Mouse (Mus musculus) embryonic facial prominence, embryonic 11.5 days (tissue): ENCODE measurements around the gene Cpxm1. TPM values are rescaled to one million over a fixed set of nuclear protein-coding genes. Genes with fewer than 3 reads are reported as not detected.

ENCODE experiments used
- ATAC-seq: fragments of 200-750 bp; cut with Nextera tagmentation; replicated peaks from 2 replicates; pipeline ENCODE4 v1.8.0; 2017; ENCODE audit warnings: low read depth; ENCODE audit not compliant: insufficient number of reproducible peaks, low FRiP score, low TSS enrichment
- DNase-seq: peaks from one replicate; pipeline ENCODE4 v3.0.0-alpha.2; 2015; ENCODE audit warnings: low spot score
- H3K27ac ChIP-seq: fragments of 300-500 bp; sonication (generic); replicated peaks from 2 replicates; pipeline ENCODE4 v1.5.1; 2014; ENCODE audit warnings: mild to moderate bottlenecking, low read depth, low read length, control low read depth
- H3K27me3 ChIP-seq: fragments of 300-500 bp; sonication (generic); 2 replicates; pipeline ENCODE4 v1.6.1; 2014; ENCODE audit warnings: mild to moderate bottlenecking, low read length, moderate library complexity, mixed read lengths; ENCODE audit not compliant: control insufficient read depth, insufficient read depth
- H3K36me3 ChIP-seq: fragments of 300-500 bp; sonication (generic); replicated peaks from 2 replicates; pipeline ENCODE4 v1.6.1; 2014; ENCODE audit warnings: low read depth, mild to moderate bottlenecking, low read length, moderate library complexity, mixed read lengths; ENCODE audit not compliant: control insufficient read depth, insufficient read depth
- H3K4me1 ChIP-seq: fragments of 300-500 bp; sonication (generic); 2 replicates; pipeline ENCODE4 v1.6.1; 2014; ENCODE audit warnings: low read length, mixed read lengths; ENCODE audit not compliant: control insufficient read depth, insufficient read depth
- H3K4me2 ChIP-seq: fragments of 300-500 bp; sonication (generic); 2 replicates; pipeline ENCODE4 v1.6.1; 2014; ENCODE audit warnings: low read depth, mild to moderate bottlenecking, control low read depth, low read length, moderate library complexity
- H3K4me3 ChIP-seq: fragments of 300-500 bp; sonication (generic); 2 replicates; pipeline ENCODE4 v1.5.1; 2014; ENCODE audit warnings: low read depth, low read length, control low read depth
- H3K9ac ChIP-seq: fragments of 300-500 bp; sonication (generic); replicated peaks from 2 replicates; pipeline ENCODE4 v1.6.1; 2014; ENCODE audit warnings: mild to moderate bottlenecking, control low read depth, low read length
- H3K9me3 ChIP-seq: fragments of 300-500 bp; sonication (generic); replicated peaks from 2 replicates; pipeline ENCODE4 v1.6.1; 2016; ENCODE audit warnings: mild to moderate bottlenecking, low read length, inconsistent platforms, mixed read lengths; ENCODE audit not compliant: control insufficient read depth
- WGBS: fragments of 180-500 bp; shearing (Covaris S2); extraction: QIAGEN DNeasy Blood & Tissue Kit; methylation state at CpG from one replicate; pipeline ENCODE4 v1.1.7; 2014; 5-methylcytosine and 5-hydroxymethylcytosine counted together
- polyA plus RNA-seq: library from polyadenylated mRNA; unstranded; fragments of >200 nt; fragmentation: Nextera tagmentation; extraction: Ambion mirVana; gene quantifications from 2 replicates; pipeline ENCODE4 v1.2.1, GENCODE M21; 2014

Cpxm1 gene
- polyA plus RNA-seq, 1 experiment from 2014 or later, result 53.0 TPM

DNA sequence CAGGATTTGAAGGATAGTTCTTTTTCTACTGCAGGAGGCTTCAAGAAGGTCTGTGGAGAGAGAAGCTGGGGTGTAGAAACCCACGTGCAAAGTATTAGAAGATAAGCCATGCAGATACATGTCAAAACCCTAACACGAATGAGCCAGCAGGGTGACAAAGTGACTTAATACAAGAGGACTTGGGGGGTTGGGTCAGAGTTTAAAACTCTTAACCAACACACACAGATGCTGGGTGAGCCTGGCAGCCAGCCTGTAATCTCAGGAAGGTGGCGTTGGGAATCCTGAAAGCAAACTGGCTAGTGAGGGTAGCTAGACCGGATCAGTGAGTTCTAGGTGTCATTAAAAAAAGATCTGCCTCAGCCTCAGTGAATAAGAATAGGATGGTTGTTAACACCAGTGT, 30.0 kb downstream of the Cpxm1 start:
- ATAC-seq (no peak), DNase-seq (no peak)
- Histone ChIP-seq H3K9ac (no peak overlapping the region), H3K4me1 (no peaks in the 10 kb centered on the region), H3K27ac (no peak overlapping the region), H3K27me3 (peaks cover 22% of the 10 kb centered on the region), H3K9me3 (no peaks in the 10 kb centered on the region), H3K4me2 (no peak overlapping the region), H3K4me3 (no peak overlapping the region), H3K36me3 (no peaks in the 10 kb centered on the region)
- 66% methylated on average over 4 of the region's 4 CpGs for WGBS

DNA sequence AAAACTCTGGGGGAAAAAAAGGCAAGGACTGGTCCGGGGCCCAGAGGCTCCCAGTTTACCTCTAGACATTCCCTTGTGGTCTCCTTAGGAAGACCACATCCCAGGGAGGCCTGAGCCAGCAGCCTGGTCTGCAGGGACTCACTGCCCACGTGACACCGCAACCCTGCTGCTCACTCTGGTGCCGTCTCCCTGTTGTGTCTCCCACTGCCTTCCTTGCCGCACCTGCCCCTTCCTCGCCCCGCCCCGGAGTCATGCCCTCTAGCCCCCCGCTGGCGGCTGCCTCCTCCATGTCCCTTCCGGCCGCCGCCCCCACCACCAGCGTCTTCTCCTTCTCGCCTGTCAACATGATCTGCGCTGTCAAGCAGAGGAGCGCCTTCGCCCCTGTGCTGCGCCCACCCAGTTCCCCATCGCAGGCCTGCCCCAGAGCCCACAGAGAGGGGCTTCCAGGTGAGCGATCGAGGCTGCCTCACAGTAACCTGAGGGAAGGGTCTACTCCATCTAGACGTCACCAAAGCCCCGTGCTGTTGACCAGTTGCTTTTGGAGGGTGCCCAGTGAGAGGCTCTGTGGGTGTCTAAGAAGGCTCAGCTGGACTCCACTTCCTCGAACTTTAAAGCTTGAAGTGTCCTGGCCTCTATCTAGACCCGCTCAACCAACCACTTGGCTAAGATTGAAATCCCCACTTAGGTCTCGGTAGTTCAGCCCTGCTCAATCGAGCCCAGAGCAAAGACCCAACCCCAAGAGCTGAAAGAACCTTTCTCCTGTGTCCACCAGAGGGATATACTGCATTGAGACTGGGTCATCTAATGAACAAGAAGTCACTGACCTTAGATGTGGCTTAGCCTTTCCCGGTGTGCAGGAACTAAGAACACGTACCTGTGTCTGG, 31.9 kb downstream of the Cpxm1 start:
- peak overlapping the region; percentile 32; the same call in 1 of the 2 replicates for H3K9ac ChIP-seq
- H3K9me3 ChIP-seq, result no peaks in the 10 kb centered on the region
- no peaks in the 10 kb centered on the region for H3K36me3 ChIP-seq
- H3K4me2 ChIP-seq, result peak overlapping the region; percentile 57
- 5% methylated on average over 30 of the region's 30 CpGs for WGBS
- ATAC-seq (no peak), DNase-seq (peak; percentile 46)
- peaks cover 39% of the 10 kb centered on the region for H3K27me3 ChIP-seq
- H3K4me3 ChIP-seq, result peak overlapping the region; percentile 29
- no peaks in the 10 kb centered on the region; the same call in 1 of the 2 replicates for H3K4me1 ChIP-seq
- H3K27ac ChIP-seq, result no peak overlapping the region

DNA sequence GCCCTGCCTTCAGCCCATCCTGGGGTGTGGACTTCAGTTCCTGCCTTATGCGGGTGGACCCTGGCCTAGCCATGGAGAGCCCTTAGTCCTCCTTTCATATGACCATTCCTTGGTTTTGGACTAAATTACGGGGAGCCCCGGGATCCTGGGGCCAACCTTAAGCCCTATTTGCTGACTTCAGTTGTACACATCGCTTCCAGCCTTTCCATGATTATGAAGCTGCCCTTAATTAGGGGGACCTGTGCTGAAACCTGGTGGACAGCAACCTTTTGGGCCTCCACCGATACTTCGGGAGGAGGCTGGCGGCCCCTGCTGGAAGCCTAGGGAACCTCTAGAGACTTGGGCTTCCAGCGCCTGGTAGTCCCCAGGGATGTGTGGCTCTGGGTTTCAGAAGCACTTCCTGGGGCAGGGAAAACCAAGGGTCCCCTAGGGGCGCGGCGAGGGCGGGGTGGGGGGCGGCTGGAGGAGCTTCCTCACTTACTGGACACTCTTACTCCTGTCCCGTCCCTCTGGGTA, 34.8 kb downstream of the Cpxm1 start:
- Histone ChIP-seq H3K9me3 (no peaks in the 10 kb centered on the region), H3K27me3 (peaks cover 55% of the 10 kb centered on the region), H3K9ac (no peak overlapping the region), H3K4me1 (no peaks in the 10 kb centered on the region; the same call in 1 of the 2 replicates), H3K27ac (no peak overlapping the region), H3K4me3 (no peak overlapping the region), H3K36me3 (no peaks in the 10 kb centered on the region), H3K4me2 (no peak overlapping the region; the same call in 1 of the 2 replicates)
- WGBS, result 2% methylated on average over 14 of the region's 14 CpGs
- DNase-seq (peak; percentile 83), ATAC-seq (no peak)

DNA sequence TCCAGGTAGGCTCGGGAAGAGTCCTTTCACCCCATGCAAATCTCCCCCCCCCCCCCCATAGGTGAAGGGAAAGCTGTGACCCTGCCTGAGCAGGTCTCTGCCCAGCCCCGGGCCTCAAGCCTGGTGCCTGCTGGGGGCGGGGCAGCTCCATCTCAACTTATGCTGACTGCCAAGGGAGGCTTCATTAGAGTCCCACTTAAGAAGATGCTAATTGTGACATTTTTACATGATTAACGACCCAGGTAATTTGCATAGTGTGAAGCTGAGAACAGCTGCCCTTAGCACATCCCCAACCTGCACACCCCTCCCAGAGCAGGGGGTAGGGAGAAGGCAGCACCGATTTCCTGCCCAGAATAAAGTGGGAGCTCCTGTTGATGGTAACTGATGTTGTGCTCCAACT, 38.5 kb downstream of the Cpxm1 start:
- Histone ChIP-seq H3K4me2 (no peak overlapping the region), H3K27me3 (peaks cover 48% of the 10 kb centered on the region), H3K9ac (no peak overlapping the region), H3K4me3 (no peak overlapping the region), H3K4me1 (no peaks in the 10 kb centered on the region; the same call in 1 of the 2 replicates), H3K36me3 (no peaks in the 10 kb centered on the region), H3K9me3 (no peaks in the 10 kb centered on the region), H3K27ac (no peak overlapping the region)
- 19% methylated on average over 5 of the region's 5 CpGs for WGBS
- ATAC-seq, result no peak
- no peak for DNase-seq

DNA sequence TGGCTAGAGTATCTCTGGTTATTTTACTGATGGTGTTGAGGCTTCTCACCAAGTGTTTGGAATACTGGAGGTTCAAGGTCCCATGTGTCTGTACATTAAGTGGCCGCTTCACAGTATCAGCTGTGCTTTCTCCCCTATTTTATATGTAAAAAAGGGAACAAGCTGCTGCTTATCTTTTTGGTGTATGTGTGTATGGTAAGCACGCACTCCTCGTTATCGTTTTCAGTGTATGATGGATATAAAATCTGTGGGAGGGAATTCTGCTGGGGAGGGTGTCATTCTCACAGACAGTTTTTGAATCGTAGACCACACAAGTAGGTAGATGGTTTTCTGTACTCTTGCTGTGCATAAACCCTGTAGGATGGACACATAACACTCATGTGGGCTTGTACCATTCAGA, 39.8 kb downstream of the Cpxm1 start:
- Histone ChIP-seq H3K36me3 (no peaks in the 10 kb centered on the region), H3K9me3 (no peaks in the 10 kb centered on the region), H3K4me2 (no peak overlapping the region), H3K27me3 (peaks cover 35% of the 10 kb centered on the region), H3K9ac (no peak overlapping the region), H3K4me3 (no peak overlapping the region), H3K4me1 (no peaks in the 10 kb centered on the region; the same call in 1 of the 2 replicates), H3K27ac (no peak overlapping the region)
- ATAC-seq (no peak), DNase-seq (no peak)
- 94% methylated on average over 5 of the region's 5 CpGs for WGBS

DNA sequence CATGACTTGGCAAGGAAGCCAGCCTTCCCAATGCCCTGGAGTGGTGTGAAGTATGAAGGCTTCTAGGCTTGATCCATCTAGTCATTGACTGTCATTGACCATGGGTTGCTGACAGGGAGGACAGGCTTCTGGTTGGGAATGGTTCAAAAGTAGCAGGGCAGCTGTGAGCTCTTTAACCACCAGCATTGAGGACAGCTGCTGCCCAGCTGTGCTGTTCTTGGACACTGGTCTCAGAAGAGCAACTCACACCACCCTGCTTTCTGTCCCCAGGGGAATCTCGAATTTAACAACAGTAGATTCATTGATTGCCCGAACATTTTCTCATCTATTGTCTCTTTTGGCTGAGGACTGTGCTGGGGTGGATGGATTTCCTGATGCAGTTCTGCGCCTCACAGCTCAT, 43.5 kb downstream of the Cpxm1 start:
- H3K4me1 ChIP-seq, result no peaks in the 10 kb centered on the region
- 57% methylated on average over 3 of the region's 3 CpGs for WGBS
- no peak overlapping the region for H3K27ac ChIP-seq
- no peak overlapping the region for H3K4me3 ChIP-seq
- no peaks in the 10 kb centered on the region for H3K36me3 ChIP-seq
- no peak overlapping the region for H3K9ac ChIP-seq
- H3K9me3 ChIP-seq, result no peaks in the 10 kb centered on the region
- no peak overlapping the region for H3K4me2 ChIP-seq
- H3K27me3 ChIP-seq, result peaks cover 4% of the 10 kb centered on the region; the same call in 1 of the 2 replicates
- DNase-seq (no peak), ATAC-seq (no peak)

DNA sequence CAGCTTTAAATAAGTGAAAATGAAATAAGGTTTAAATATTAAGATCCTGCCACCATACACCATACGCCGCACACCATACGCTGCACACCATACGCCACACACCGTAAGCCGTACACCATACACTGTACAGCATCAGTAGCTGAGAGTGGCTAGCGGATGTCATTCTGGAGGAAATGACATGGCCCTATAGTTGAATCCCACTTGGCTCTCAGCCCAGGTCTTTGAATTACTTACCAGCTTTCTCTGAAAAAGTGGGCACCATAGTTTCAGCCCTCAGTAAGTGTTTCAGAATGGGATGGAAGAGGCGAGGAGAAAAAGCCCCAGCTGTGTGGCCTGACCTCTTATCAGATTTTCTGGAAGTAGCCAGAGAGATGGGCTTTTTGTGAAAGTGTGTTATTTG, 44.0 kb downstream of the Cpxm1 start:
- no peak for DNase-seq
- no peaks in the 10 kb centered on the region for H3K4me1 ChIP-seq
- H3K4me2 ChIP-seq, result no peak overlapping the region
- H3K9me3 ChIP-seq, result no peaks in the 10 kb centered on the region
- no peak for ATAC-seq
- H3K4me3 ChIP-seq, result no peak overlapping the region
- no peak overlapping the region for H3K9ac ChIP-seq
- H3K27ac ChIP-seq, result no peak overlapping the region
- WGBS, result 91% methylated on average over 8 of the region's 8 CpGs
- no peaks in the 10 kb centered on the region; the same call in 1 of the 2 replicates for H3K27me3 ChIP-seq
- H3K36me3 ChIP-seq, result no peaks in the 10 kb centered on the region

DNA sequence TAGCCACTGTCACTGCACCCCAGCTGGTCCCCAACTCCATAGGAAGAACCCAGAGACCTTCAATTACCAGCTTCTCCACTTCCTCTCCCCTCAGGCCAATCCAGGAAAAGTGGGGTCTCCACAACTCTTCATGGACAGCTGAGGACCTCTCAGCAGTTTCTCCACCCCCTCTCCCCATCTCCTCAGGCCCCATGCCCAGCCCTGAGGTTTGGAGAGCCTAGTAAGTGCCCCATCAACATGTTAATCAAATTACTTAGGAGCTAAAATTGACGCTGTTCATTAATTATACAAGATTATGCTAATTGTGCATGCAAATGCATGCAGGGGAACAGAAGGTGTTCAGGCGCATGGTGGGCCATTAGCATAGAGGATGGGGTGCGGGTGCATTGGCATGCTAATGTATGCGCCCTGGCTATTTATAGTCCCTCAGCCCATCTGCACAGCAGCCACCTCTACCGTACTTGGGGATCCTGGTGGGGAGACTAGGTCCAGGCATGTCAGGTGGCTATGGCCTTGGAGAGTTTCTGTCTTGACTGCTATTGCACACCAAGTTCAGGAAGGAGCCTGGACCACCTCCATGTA, 45.5 kb downstream of the Cpxm1 start:
- H3K4me2 ChIP-seq, result no peak overlapping the region
- no peaks in the 10 kb centered on the region for H3K36me3 ChIP-seq
- ATAC-seq (no peak), DNase-seq (no peak)
- no peak overlapping the region for H3K27ac ChIP-seq
- H3K4me3 ChIP-seq, result no peak overlapping the region
- no peak overlapping the region for H3K9ac ChIP-seq
- 45% methylated on average over 5 of the region's 5 CpGs for WGBS
- H3K4me1 ChIP-seq, result no peaks in the 10 kb centered on the region
- H3K27me3 ChIP-seq, result no peaks in the 10 kb centered on the region
- H3K9me3 ChIP-seq, result no peaks in the 10 kb centered on the region
